Mouse (Mus musculus): ENCODE data around the gene Cdip1.

DNA sequence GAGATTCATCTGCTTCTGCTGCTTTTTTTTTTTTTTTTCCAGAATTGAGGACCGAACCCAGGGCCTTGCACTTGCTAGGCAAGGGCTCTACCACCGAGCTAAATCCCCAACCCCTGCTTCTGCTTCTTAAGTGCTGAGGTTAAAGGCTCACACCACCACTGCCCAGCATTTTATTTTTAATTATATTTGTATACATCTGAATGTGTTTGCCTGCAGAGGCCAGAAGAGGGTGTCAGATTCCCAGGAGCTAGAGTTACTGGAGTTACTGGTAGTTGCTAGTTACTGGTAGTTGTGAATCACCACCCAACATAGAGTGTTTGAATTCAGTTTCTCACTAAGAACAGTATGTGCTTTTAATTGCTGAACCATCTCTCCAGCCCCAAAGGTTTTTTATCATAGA, 50.1 kb downstream of the Cdip1 start:
- TF ChIP-seq POLR2A (IDR thresholded peaks at IDR 0.05; ENCODE audit: borderline replicate concordance, insufficient read depth, low read length): no peak
- no peak for TF ChIP-seq CTCF (IDR thresholded peaks at IDR 0.05; ENCODE audit: borderline replicate concordance, insufficient read depth, low read depth, low read length)
